Mouse (Mus musculus) WW6 (cell line): ENCODE data around the gene Paip2b.
"Not testable (repeated sequence)": the region's sequence is repeated elsewhere in the genome, so short reads cannot be mapped to it uniquely, and the experiment has no call there.

Experiments
- DNase-seq: peaks from one replicate; pipeline ENCODE4 v3.0.0-alpha.2; 2013; ENCODE audit warnings: low read depth, low spot score

The Paip2b gene

DNA sequence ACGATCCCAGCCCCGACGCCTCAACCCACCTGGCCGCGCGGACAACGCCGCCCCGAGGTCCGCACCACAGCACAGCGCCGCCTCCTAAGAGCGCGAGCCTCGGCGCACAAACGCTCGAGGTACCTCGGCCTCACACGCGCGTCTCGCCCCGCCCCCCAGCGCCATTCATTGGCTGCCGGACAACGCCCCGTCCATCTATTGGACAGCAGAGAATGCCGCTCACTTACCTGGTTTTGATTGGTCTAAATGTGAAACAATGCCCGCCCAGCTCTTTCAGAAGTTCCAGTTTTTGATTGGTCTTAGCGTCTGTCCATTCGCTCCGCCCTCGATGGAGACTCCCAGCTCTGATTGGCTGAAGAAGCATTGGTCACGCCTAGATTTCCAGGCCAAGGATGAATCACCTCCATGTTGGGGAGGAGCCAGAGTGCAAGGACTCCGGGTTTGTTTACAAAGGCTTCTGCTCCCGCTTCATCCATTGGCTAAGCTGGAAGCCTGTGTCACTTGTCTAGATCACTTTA is at the start of gene Paip2b:
Gene Paip2b, minus strand, starts transcription at position 136 of the 518 bp plus-strand sequence.
- DNase-seq = peak; percentile 99

DNA sequence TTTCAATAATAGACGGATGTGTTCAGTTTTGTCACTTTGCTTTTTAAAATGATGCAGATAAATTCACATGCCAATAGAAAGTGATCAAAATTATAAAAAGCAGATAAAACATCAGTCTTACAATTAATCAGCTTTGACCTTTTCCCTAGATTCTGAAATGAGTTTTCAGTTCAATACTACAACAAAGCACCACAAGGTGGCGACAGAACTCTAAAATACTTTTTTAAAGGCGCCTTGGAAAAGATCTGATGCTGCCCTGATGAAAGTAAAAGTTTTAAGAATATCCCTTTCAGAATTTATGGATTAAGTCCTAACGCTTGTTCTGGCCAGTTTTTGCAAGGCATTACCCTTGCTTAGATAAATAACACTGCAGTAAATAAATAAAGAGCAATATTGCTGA is 48.3 kb upstream of the Paip2b start:
- no peak for DNase-seq

DNA sequence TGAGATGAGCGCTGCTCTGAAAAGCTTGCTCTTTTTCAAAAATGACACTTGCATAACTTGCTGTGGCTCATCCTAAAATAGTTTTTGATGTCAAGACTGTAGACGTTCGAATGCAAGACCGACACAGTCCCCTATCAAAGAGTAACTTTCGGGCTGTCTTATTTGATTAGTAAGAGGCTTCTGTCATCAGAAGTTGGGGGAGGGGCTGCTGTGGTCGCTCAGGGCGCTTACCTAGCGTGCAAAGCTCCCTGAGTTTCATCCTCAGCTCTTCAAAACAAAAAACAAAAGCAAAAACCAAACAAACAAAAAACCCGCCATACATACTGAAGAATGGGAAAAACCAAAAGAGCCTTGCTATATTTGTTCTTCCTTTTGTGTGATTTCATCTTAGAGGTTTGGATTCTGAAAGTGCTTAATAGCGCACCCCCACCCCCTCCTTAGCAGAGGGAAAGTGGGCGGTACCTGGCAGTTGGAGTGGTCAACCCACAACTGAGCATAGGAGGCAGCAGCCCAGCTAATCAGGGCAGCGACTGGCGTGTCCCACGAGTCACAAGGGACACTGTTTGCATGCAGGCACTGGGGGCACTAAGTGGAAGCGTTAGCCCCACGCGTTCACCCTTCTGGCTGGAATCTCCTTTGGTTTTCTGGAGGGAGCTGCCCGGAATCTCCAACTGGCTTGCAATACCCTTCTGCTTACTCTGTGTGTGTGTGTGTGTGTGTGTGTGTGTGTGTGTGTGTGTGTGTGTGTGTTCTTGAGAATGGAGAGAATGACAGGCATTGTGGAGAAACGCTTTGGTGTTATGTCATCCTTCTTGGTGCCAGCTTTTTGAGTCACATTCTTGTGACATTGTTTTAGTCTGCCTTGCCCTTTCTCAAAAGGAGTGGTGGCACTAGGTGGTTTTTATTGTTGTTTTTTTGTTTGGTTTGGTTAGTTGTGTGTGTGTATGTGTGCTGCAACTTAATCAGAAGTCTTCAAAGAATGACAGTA is 36.4 kb upstream of the Paip2b start:
- peak; percentile 18 for DNase-seq

- peak; percentile 74 for DNase-seq
These were observed 35.5 kb upstream of the Paip2b start, which contains the start of gene Zfp638 for GRCm38 (mm10) chr6:83866954-83867597. Zfp638 (plus strand) TSS chr6:83867109.

DNA sequence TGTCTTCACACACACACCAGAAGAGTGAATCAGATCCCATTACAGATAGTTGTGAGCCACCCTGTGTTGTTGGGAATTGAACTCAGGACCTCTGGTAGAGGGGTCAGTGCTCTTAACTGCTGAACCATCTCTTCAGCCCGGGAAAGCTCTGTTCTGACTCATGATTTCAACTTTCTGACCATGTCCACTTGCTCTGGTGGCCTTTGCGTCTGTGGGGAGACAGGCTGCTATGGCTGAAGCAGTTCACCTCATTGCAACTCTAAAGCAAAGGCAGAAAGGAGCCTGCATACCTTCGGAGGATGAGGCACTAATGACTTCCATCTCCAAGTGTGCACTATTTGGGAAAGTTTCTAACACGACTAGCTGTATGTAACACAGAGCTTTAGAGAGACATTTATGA is 34.9 kb upstream of the Paip2b start:
- no peak for DNase-seq

- DNase-seq = no peak
These were observed 32.0 kb upstream of the Paip2b start for GRCm38 (mm10) chr6:83863538-83863937.

- DNase-seq = no peak
These were observed 28.5 kb upstream of the Paip2b start for GRCm38 (mm10) chr6:83860033-83860432.

DNA sequence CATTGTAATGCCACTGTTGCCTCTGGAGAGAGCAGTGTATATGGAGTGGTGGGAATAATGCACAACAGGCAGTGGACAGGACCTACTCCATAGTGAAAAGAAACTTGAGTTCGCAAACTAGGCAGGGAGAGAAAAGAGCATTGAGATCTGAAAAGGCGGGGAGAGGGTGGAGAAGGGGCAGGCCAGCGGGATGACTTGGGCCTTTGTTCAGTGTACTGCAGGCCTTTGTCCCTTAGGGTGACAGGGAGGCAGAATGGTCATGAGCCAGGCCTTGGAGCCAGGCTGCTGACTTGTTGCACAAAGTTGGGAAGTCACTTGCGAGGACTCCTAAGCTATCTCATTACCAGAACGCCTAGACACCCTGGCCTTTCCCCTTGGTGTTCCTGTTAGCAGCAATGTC is 25.9 kb upstream of the Paip2b start:
- no peak for DNase-seq

DNA sequence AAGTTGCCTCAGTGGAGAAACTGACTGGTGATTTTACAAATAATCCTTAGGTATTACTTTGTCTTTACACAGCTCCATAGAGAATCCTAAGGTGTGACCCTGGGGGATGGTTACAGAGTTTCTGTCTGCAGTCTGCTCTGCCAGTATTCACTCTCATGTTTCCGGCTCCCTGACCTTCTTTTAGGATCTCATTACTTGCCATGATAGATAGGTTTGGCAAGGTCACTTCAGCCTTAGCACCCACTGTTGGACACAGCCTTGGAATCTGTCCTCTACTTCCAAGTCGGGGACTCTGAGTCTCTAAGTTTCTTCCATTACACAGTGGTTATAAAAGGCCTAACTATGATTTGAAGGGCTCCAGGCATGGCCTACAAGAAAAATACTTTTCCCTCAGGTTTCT is 17.9 kb upstream of the Paip2b start:
- DNase-seq = no peak

GRCm38 (mm10) chr6:83846141-83846540 is 14.6 kb upstream of the Paip2b start:
- no peak for DNase-seq

- no peak for DNase-seq
These were observed 13.4 kb upstream of the Paip2b start for GRCm38 (mm10) chr6:83844913-83845312.

GRCm38 (mm10) chr6:83840086-83840485 is 8.5 kb upstream of the Paip2b start:
- DNase-seq = no peak

DNA sequence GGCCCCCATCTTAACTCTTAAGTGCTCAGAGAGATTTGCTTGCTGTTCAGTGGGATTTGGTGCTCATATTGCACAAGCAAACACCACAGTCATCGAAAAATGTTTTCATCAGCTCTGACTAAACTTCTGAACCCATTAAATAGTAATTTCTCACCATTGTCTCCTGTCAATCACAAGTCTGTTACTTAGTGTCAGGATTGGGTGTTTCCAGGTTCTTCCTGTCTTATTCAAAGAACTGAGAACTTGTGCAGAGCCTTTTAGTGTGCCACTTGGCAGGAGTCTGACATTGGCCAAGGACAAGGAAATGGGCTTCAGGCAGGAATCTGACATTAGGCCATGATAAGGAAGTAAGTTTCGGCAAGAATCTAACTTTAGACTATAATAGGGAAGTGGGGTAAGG is 6.5 kb upstream of the Paip2b start:
- no peak for DNase-seq

DNA sequence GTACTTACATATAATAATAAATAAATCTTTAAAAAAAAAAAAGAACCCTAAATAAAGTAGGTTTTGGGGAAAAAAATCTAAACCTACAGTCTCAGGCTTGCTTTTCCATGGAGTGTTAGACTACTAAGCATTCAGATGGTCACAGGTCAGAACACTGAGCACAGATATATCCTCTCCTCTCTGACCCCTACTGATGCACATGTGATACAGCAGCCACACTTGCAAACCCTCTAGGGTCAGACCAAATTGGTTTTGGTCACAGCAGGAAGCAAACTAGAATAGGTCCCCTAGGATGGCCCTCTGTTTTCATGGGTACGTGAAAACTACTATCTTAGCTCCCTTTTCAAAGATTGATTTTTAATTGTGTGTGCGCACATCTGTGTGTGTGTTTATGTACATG is 5.3 kb upstream of the Paip2b start:
- DNase-seq = no peak

GRCm38 (mm10) chr6:83832393-83832792 is 852 bp upstream of the Paip2b start:
- not testable (repeated sequence) for DNase-seq

DNA sequence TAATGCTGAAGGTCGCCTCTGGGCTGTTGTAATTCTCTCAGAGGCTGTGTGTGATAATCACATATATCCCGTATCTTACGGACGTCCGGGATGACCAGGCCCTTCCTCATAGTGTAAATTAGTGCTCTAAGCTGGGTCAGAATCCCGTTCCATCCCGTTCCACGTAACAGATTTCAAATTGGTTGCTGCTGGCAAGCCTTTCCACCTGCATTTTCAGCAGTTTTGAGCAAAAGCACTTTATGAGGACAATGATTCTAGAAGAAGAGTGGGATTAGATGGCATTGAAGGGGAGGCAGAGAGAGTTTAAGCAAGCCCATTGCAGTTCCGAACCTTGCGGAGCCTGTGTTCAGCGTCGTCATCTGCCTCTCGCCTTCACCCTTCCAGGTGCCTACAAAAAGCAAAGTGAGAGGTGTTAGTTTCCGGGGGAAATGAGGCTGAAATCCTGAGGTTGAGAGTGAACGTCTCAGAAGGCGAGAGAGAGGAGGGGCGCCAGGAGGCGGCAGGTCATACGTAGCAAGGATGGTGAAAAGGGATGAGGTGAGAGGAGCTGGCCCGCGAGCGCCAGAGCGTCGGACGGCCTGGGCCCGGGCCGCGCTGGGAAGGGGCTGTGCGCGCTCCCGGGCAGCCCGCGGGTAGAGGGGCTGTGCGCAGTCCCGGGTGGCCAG is 468 bp downstream of the Paip2b start:
- no peak for DNase-seq

GRCm38 (mm10) chr6:83821856-83822255 is 9.7 kb downstream of the Paip2b start:
- no peak for DNase-seq

DNA sequence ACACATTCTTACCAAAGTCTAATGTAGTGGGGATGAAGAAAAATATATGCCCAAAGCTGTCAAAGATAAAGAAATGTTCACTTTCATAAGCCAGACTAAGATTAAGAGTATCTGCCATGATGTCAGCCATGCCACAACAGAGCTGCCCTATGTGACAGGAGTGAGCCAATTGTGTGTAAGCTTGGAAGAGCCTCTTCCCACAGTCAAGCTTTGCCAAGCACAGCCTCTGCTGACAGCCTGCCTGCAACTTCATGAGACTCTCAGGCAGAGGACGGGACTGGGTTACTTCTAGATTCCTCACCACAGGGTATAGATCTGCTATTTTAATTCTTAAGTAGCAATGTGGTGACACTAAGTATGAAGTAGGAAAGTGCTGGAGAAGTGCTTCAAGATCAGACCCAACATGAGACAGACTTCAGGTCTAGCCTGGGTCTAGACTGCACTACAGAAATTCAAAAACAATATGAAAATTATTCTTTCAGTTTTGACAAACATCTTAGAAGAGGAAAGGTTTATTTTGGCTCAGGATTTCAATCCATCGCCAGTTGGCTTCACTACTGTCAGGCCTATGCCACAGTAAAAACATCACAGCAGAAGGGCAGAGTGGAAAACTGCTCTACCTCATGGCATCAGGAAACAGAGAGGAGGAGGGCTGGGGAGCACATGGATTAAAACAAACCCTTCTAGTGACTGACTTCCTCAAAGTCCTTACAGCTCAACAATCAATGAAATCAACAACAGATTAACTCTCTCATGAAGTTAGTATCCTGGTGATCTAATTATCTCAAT is 10.6 kb downstream of the Paip2b start:
- DNase-seq = no peak

DNA sequence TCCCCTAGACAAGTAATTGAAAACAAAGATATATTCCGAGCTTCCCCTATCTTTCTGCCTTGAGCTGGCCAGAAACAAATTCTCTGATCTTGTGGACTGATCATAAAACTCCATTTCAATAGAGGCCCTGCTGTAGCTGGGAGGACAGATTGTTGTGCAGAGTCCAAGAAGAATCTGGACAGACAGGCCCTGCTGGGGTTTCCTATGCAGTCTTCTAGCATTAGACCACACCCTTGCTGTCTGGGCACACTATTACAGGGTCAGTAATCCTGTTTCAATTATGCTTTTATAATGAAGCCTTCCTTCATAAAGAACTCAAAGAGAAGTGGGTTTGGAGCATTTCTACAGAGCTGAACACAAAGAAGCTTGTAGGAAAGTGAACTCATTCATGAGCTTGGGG is 12.5 kb downstream of the Paip2b start:
- DNase-seq = no peak

- no peak for DNase-seq
These were observed 15.7 kb downstream of the Paip2b start for GRCm38 (mm10) chr6:83815801-83816200.

DNA sequence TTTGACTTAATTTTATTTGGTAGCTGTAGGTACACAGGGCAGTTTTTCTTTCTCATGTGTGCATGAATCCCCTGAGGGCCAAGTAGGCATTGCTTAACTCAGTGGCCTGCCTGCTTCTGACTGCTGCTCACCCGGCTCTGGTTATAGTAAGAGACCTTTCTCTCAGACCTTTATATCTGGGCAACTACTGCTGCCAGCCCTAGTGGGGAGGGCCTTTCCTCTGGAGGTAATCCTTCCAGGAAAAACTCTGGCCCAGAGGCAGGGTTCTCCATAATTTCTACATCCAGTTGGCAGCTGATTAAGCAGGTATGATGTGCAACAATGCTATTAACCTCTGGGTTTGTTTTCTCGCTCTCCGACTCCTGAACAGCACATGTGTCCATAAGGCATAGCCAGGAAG is 28.7 kb downstream of the Paip2b start:
- no peak for DNase-seq
